Mouse (Mus musculus) heart, embryonic 14.5 days (tissue): ENCODE measurements at regions not wholly inside any gene's neighbourhood (a gene's known extent, or its start where the extent isn't known, plus 50 kb on each side); places are given as distances from the start of the nearest gene placed in this dataset.
"Not testable (repeated sequence)": the region's sequence is repeated elsewhere in the genome, so short reads cannot be mapped to it uniquely, and the experiment has no call there.

Experiments used
- ATAC-seq: fragments of 200-750 bp; cut with Nextera tagmentation; 2 replicates; pipeline ENCODE4 v1.8.0; 2017; ENCODE audit warnings: low read depth, moderate TSS enrichment; ENCODE audit not compliant: insufficient number of reproducible peaks, insufficient read depth, low FRiP score
- H3K27ac ChIP-seq, 2 experiments: fragments of 200-500 bp in 1 of 2; fragments of 300-500 bp in 1 of 2; sonication (generic) in 1 of 2; replicated peaks in 1 of 2; 2 replicates each; pipeline ENCODE4 v1.5.1; 2012 to 2014; ENCODE audit warnings: low read depth in 2 of 2, low read length in 2 of 2, control low read depth in 1 of 2, mild to moderate bottlenecking in 1 of 2, mixed read lengths in 1 of 2; ENCODE audit not compliant: control insufficient read depth in 1 of 2, insufficient read depth in 1 of 2
- H3K27me3 ChIP-seq: fragments of 300-500 bp; sonication (generic); 2 replicates; pipeline ENCODE4 v1.6.1; 2014; ENCODE audit warnings: mild to moderate bottlenecking, low read length, control low read depth; ENCODE audit not compliant: control insufficient read depth, insufficient read depth
- H3K36me3 ChIP-seq: fragments of 300-500 bp; sonication (generic); 2 replicates; pipeline ENCODE4 v1.6.1; 2014; ENCODE audit warnings: mild to moderate bottlenecking, control low read depth, low read length, mixed read lengths; ENCODE audit not compliant: control insufficient read depth, insufficient read depth
- H3K4me1 ChIP-seq, 2 experiments: fragments of 200-500 bp in 1 of 2; fragments of 300-500 bp in 1 of 2; sonication (generic) in 1 of 2; 2 replicates each; pipeline ENCODE4 v1.6.1; 2012 to 2014; ENCODE audit warnings: low read length in 2 of 2, control low read depth in 1 of 2, mixed read lengths in 1 of 2; ENCODE audit not compliant: control insufficient read depth in 2 of 2, insufficient read depth in 2 of 2
- H3K4me2 ChIP-seq: fragments of 300-500 bp; sonication (generic); 2 replicates; pipeline ENCODE4 v1.6.1; 2014; ENCODE audit warnings: mild to moderate bottlenecking, low read length
- H3K4me3 ChIP-seq, 2 experiments: fragments of 200-500 bp in 1 of 2; fragments of 300-500 bp in 1 of 2; sonication (generic) in 1 of 2; 2 replicates each; pipeline ENCODE4 v1.5.1; 2012 to 2014; ENCODE audit warnings: low read length in 2 of 2, mild to moderate bottlenecking in 2 of 2, control low read depth in 1 of 2, low read depth in 1 of 2, moderate library complexity in 1 of 2; ENCODE audit not compliant: control insufficient read depth in 1 of 2, insufficient read depth in 1 of 2
- H3K9ac ChIP-seq: fragments of 300-500 bp; sonication (generic); 2 replicates; pipeline ENCODE4 v1.6.1; 2014; ENCODE audit warnings: mild to moderate bottlenecking, low read length
- H3K9me3 ChIP-seq: fragments of 300-500 bp; sonication (generic); 2 replicates; pipeline ENCODE4 v1.6.1; 2016; ENCODE audit warnings: low read length, control low read depth; ENCODE audit not compliant: control insufficient read depth
- WGBS: fragments of 180-500 bp; shearing (Covaris S2); extraction: QIAGEN DNeasy Blood & Tissue Kit; methylation state at CpG from one replicate; pipeline ENCODE4 v1.1.7; 2014; 5-methylcytosine and 5-hydroxymethylcytosine counted together

- H3K36me3 ChIP-seq, result no peaks in the 10 kb centered on the region
- no peaks in the 10 kb centered on the region for H3K9me3 ChIP-seq
- no peak overlapping the region for H3K4me3 ChIP-seq
- H3K4me1 ChIP-seq, result peaks cover 0 to 7% of the 10 kb centered on the region in 2 experiments; a peak in 1 of 4 replicates
- no peak overlapping the region for H3K27ac ChIP-seq
- no peak overlapping the region for H3K4me2 ChIP-seq
- no peaks in the 10 kb centered on the region for H3K27me3 ChIP-seq
- no peak overlapping the region for H3K9ac ChIP-seq
- 25% methylated on average over 3 of the region's 3 CpGs for WGBS
- no peak for ATAC-seq
Observed at GRCm38 (mm10) chr11:45396009-45396408, 455.8 kb upstream of the Clint1 start.

GRCm38 (mm10) chr11:45398188-45398587 is 453.7 kb upstream of the Clint1 start:
- WGBS, result 53% methylated on average over 6 of the region's 6 CpGs
- H3K9me3 ChIP-seq, result no peaks in the 10 kb centered on the region
- ATAC-seq, result no peak
- H3K4me2 ChIP-seq, result no peak overlapping the region
- H3K27me3 ChIP-seq, result no peaks in the 10 kb centered on the region
- no peak overlapping the region for H3K27ac ChIP-seq
- no peak overlapping the region for H3K4me3 ChIP-seq
- H3K36me3 ChIP-seq, result no peaks in the 10 kb centered on the region
- H3K4me1 ChIP-seq, result peaks cover 0 to 7% of the 10 kb centered on the region in 2 experiments; a peak in 1 of 4 replicates
- no peak overlapping the region for H3K9ac ChIP-seq

- Histone ChIP-seq H3K4me3 (no peak overlapping the region), H3K4me2 (no peak overlapping the region), H3K4me1 (peaks cover 0 to 3% of the 10 kb centered on the region in 2 experiments; a peak in 1 of 4 replicates), H3K9me3 (no peaks in the 10 kb centered on the region), H3K9ac (no peak overlapping the region), H3K27me3 (no peaks in the 10 kb centered on the region), H3K36me3 (no peaks in the 10 kb centered on the region), H3K27ac (no peak overlapping the region)
- ATAC-seq, result no peak
- 44% methylated on average over 10 of the region's 10 CpGs for WGBS
Observed at GRCm38 (mm10) chr11:45404377-45405029, 447.3 kb upstream of the Clint1 start.

GRCm38 (mm10) chr11:45424066-45424465 is 427.8 kb upstream of the Clint1 start:
- not testable (repeated sequence) for H3K36me3 ChIP-seq, H3K4me1 ChIP-seq, H3K27me3 ChIP-seq, H3K9ac ChIP-seq, ATAC-seq, H3K27ac ChIP-seq, H3K4me3 ChIP-seq, H3K4me2 ChIP-seq, H3K9me3 ChIP-seq

GRCm38 (mm10) chr11:45440937-45441720 is 410.7 kb upstream of the Clint1 start:
- no peaks in the 10 kb centered on the region for H3K9me3 ChIP-seq
- no peak overlapping the region for H3K9ac ChIP-seq
- no peak overlapping the region for H3K4me3 ChIP-seq
- H3K27ac ChIP-seq, result no peak overlapping the region
- no peaks in the 10 kb centered on the region for H3K4me1 ChIP-seq
- ATAC-seq, result no peak
- no peak overlapping the region for H3K4me2 ChIP-seq
- WGBS, result 61% methylated on average over 3 of the region's 3 CpGs
- no peaks in the 10 kb centered on the region for H3K36me3 ChIP-seq
- H3K27me3 ChIP-seq, result no peaks in the 10 kb centered on the region

- 67% methylated on average over 2 of the region's 2 CpGs for WGBS
- Histone ChIP-seq H3K9me3 (no peaks in the 10 kb centered on the region), H3K4me1 (no peaks in the 10 kb centered on the region), H3K36me3 (no peaks in the 10 kb centered on the region), H3K4me2 (no peak overlapping the region), H3K9ac (no peak overlapping the region), H3K27ac (no peak overlapping the region), H3K27me3 (no peaks in the 10 kb centered on the region), H3K4me3 (no peak overlapping the region)
- no peak for ATAC-seq
Observed at GRCm38 (mm10) chr11:45446512-45446911, 405.3 kb upstream of the Clint1 start.

- Histone ChIP-seq H3K9me3 (no peaks in the 10 kb centered on the region), H3K9ac (no peak overlapping the region), H3K4me2 (no peak overlapping the region), H3K27me3 (no peaks in the 10 kb centered on the region), H3K27ac (no peak overlapping the region), H3K4me3 (no peak overlapping the region), H3K4me1 (peaks cover 3 to 4% of the 10 kb centered on the region in 2 experiments), H3K36me3 (no peaks in the 10 kb centered on the region)
- 79% methylated on average over 5 of the region's 5 CpGs for WGBS
- ATAC-seq, result no peak
Observed at GRCm38 (mm10) chr11:45454234-45454633, 397.6 kb upstream of the Clint1 start.
